Mouse (Mus musculus) midbrain, embryonic 11.5 days (tissue): ENCODE data around the gene Rgs6. TPM values are rescaled to one million over a fixed set of nuclear protein-coding genes. Genes with fewer than 3 reads are reported as not detected.

ENCODE experiments used
- ATAC-seq: fragments of 200-750 bp; cut with Nextera tagmentation; 2 replicates; pipeline ENCODE4 v1.8.0; 2017; ENCODE audit warnings: moderate TSS enrichment, moderate library complexity; ENCODE audit not compliant: low FRiP score
- DNase-seq: peaks from one replicate; pipeline ENCODE4 v3.0.0; 2015; ENCODE audit warnings: low spot score; ENCODE audit errors: missing footprints
- H3K27ac ChIP-seq: fragments of 300-500 bp; sonication (generic); 2 replicates; pipeline ENCODE4 v1.5.1; 2014; ENCODE audit warnings: low read depth, low read length
- H3K27me3 ChIP-seq: fragments of 300-500 bp; sonication (generic); 2 replicates; pipeline ENCODE4 v1.6.1; 2014; ENCODE audit warnings: mild to moderate bottlenecking, low read length, moderate library complexity, mixed read lengths; ENCODE audit not compliant: control insufficient read depth, insufficient read depth
- H3K36me3 ChIP-seq: fragments of 300-500 bp; sonication (generic); 2 replicates; pipeline ENCODE4 v1.6.1; 2014; ENCODE audit warnings: mild to moderate bottlenecking, low read length, moderate library complexity, mixed read lengths; ENCODE audit not compliant: control insufficient read depth, insufficient read depth
- H3K4me1 ChIP-seq: fragments of 300-500 bp; sonication (generic); 2 replicates; pipeline ENCODE4 v1.6.1; 2014; ENCODE audit warnings: low read length; ENCODE audit not compliant: control insufficient read depth, insufficient read depth
- H3K4me2 ChIP-seq: fragments of 300-500 bp; sonication (generic); 2 replicates; pipeline ENCODE4 v1.6.1; 2014; ENCODE audit warnings: mild to moderate bottlenecking, moderate library complexity
- H3K4me3 ChIP-seq: fragments of 300-500 bp; sonication (generic); 2 replicates; pipeline ENCODE4 v1.5.1; 2014; ENCODE audit warnings: low read depth, low read length
- H3K9ac ChIP-seq: fragments of 300-500 bp; sonication (generic); 2 replicates; pipeline ENCODE4 v1.6.1; 2014; ENCODE audit warnings: low read length
- H3K9me3 ChIP-seq: fragments of 300-500 bp; sonication (generic); 2 replicates; pipeline ENCODE4 v1.6.1; 2016; ENCODE audit warnings: low read length; ENCODE audit not compliant: control insufficient read depth
- WGBS: fragments of 180-500 bp; shearing (Covaris S2); extraction: QIAGEN DNeasy Blood & Tissue Kit; methylation state at CpG from one replicate; pipeline ENCODE4 v1.1.7; 2014; 5-methylcytosine and 5-hydroxymethylcytosine counted together
- polyA plus RNA-seq: library from polyadenylated mRNA; unstranded; fragments of >200 nt; fragmentation: Nextera tagmentation; extraction: Ambion mirVana; gene quantifications from 2 replicates; pipeline ENCODE4 v1.2.1, GENCODE M21; 2014

Rgs6 gene
- polyA plus RNA-seq, 1 experiment from 2014 or later = 0.64 TPM

- no peaks in the 10 kb centered on the region for H3K27me3 ChIP-seq
- DNase-seq (no peak), ATAC-seq (no peak)
- no peaks in the 10 kb centered on the region for H3K36me3 ChIP-seq
- no peak overlapping the region for H3K9ac ChIP-seq
- no peak overlapping the region for H3K4me3 ChIP-seq
- no peaks in the 10 kb centered on the region; the same call in 1 of the 2 replicates for H3K9me3 ChIP-seq
- WGBS = 63% methylated on average over 1 of the region's 1 CpGs
- H3K4me2 ChIP-seq = no peak overlapping the region
- no peaks in the 10 kb centered on the region for H3K4me1 ChIP-seq
- H3K27ac ChIP-seq = no peak overlapping the region
Measured at GRCm38 (mm10) chr12:82905773-82906172, 317.7 kb downstream of the Rgs6 start.

GRCm38 (mm10) chr12:82910846-82911245 is 322.8 kb downstream of the Rgs6 start:
- H3K9ac ChIP-seq = no peak overlapping the region
- WGBS = 85% methylated on average over 2 of the region's 2 CpGs
- no peaks in the 10 kb centered on the region for H3K27me3 ChIP-seq
- H3K4me1 ChIP-seq = no peaks in the 10 kb centered on the region
- no peak for ATAC-seq
- no peaks in the 10 kb centered on the region for H3K9me3 ChIP-seq
- H3K36me3 ChIP-seq = no peaks in the 10 kb centered on the region
- H3K27ac ChIP-seq = no peak overlapping the region
- H3K4me3 ChIP-seq = no peak overlapping the region
- no peak overlapping the region for H3K4me2 ChIP-seq
- no peak for DNase-seq

GRCm38 (mm10) chr12:82914127-82914526 is 326.0 kb downstream of the Rgs6 start:
- no peak overlapping the region for H3K9ac ChIP-seq
- no peaks in the 10 kb centered on the region for H3K9me3 ChIP-seq
- H3K27me3 ChIP-seq = no peaks in the 10 kb centered on the region
- DNase-seq (no peak), ATAC-seq (no peak)
- no peaks in the 10 kb centered on the region for H3K4me1 ChIP-seq
- no peaks in the 10 kb centered on the region for H3K36me3 ChIP-seq
- WGBS = 88% methylated on average over 4 of the region's 4 CpGs
- no peak overlapping the region for H3K4me3 ChIP-seq
- no peak overlapping the region for H3K4me2 ChIP-seq
- no peak overlapping the region for H3K27ac ChIP-seq

- no peaks in the 10 kb centered on the region for H3K27me3 ChIP-seq
- no peak overlapping the region for H3K27ac ChIP-seq
- H3K4me3 ChIP-seq = no peak overlapping the region
- no peaks in the 10 kb centered on the region for H3K9me3 ChIP-seq
- WGBS = 65% methylated on average over 2 of the region's 2 CpGs
- no peaks in the 10 kb centered on the region for H3K4me1 ChIP-seq
- H3K4me2 ChIP-seq = no peak overlapping the region
- H3K9ac ChIP-seq = no peak overlapping the region
- no peak for DNase-seq
- ATAC-seq = no peak
- H3K36me3 ChIP-seq = no peaks in the 10 kb centered on the region
Measured at GRCm38 (mm10) chr12:82920146-82920545, 332.1 kb downstream of the Rgs6 start.

- no peaks in the 10 kb centered on the region for H3K4me1 ChIP-seq
- no peaks in the 10 kb centered on the region for H3K36me3 ChIP-seq
- no peak overlapping the region for H3K9ac ChIP-seq
- WGBS = 95% methylated on average over 20 of the region's 20 CpGs
- H3K4me3 ChIP-seq = no peak overlapping the region
- no peaks in the 10 kb centered on the region for H3K27me3 ChIP-seq
- no peak for DNase-seq
- no peak overlapping the region for H3K4me2 ChIP-seq
- H3K27ac ChIP-seq = no peak overlapping the region
- H3K9me3 ChIP-seq = no peaks in the 10 kb centered on the region
- no peak for ATAC-seq
Measured at GRCm38 (mm10) chr12:82921287-82922015, 333.4 kb downstream of the Rgs6 start.

GRCm38 (mm10) chr12:82922856-82923506 is 334.9 kb downstream of the Rgs6 start:
- no peaks in the 10 kb centered on the region for H3K9me3 ChIP-seq
- H3K4me1 ChIP-seq = no peaks in the 10 kb centered on the region
- H3K27ac ChIP-seq = no peak overlapping the region
- no peaks in the 10 kb centered on the region for H3K36me3 ChIP-seq
- ATAC-seq (no peak), DNase-seq (no peak)
- 85% methylated on average over 4 of the region's 4 CpGs for WGBS
- no peak overlapping the region for H3K4me2 ChIP-seq
- no peak overlapping the region for H3K9ac ChIP-seq
- no peak overlapping the region for H3K4me3 ChIP-seq
- no peaks in the 10 kb centered on the region for H3K27me3 ChIP-seq

- Histone ChIP-seq H3K4me2 (no peak overlapping the region), H3K27ac (no peak overlapping the region), H3K36me3 (no peaks in the 10 kb centered on the region), H3K9ac (no peak overlapping the region), H3K4me3 (no peak overlapping the region), H3K27me3 (no peaks in the 10 kb centered on the region), H3K9me3 (no peaks in the 10 kb centered on the region), H3K4me1 (no peaks in the 10 kb centered on the region)
- DNase-seq = no peak
- no peak for ATAC-seq
- WGBS = 91% methylated on average over 14 of the region's 14 CpGs
Measured at GRCm38 (mm10) chr12:82932706-82933461, 344.8 kb downstream of the Rgs6 start.

- no peak for ATAC-seq
- Histone ChIP-seq H3K4me3 (no peak overlapping the region), H3K4me1 (no peaks in the 10 kb centered on the region), H3K9me3 (no peaks in the 10 kb centered on the region), H3K27me3 (no peaks in the 10 kb centered on the region), H3K9ac (no peak overlapping the region), H3K27ac (no peak overlapping the region), H3K36me3 (no peaks in the 10 kb centered on the region), H3K4me2 (no peak overlapping the region)
- DNase-seq = peak; percentile 62
- 91% methylated on average over 6 of the region's 6 CpGs for WGBS
Measured at GRCm38 (mm10) chr12:82935121-82935762, 347.1 kb downstream of the Rgs6 start.
